Mouse (Mus musculus) MEL (cell line): ENCODE results near the gene Ddx43. TPM values are rescaled to one million over a fixed set of nuclear protein-coding genes. Genes with fewer than 3 reads are reported as not detected.

Source experiments
- DNase-seq: peaks from one replicate; pipeline ENCODE4 v3.0.0; 2011; ENCODE audit warnings: low read depth, low spot score
- H3K27ac ChIP-seq: 2 replicates; pipeline ENCODE4 v1.5.1; 2012; ENCODE audit warnings: low read depth, mild to moderate bottlenecking, control low read depth, low read length, moderate library complexity; ENCODE audit not compliant: control insufficient read depth
- H3K27me3 ChIP-seq, 2 experiments: fragments of 150-350 bp in 1 of 2; sonication (generic) in 1 of 2; 2 replicates each; pipeline ENCODE4 v1.6.1; 2012; ENCODE audit warnings: low read length in 2 of 2, mild to moderate bottlenecking in 2 of 2, improper control_type of control experiment in 1 of 2, moderate library complexity in 1 of 2; ENCODE audit not compliant: insufficient read depth in 2 of 2, control insufficient read depth in 1 of 2
- H3K36me3 ChIP-seq, 2 experiments: 2 replicates each; pipeline ENCODE4 v1.6.1; 2012 to 2014; ENCODE audit warnings: low read length in 2 of 2, improper control_type of control experiment in 1 of 2, inconsistent platforms in 1 of 2, mild to moderate bottlenecking in 1 of 2; ENCODE audit not compliant: insufficient read depth in 2 of 2, control insufficient read depth in 1 of 2
- H3K4me1 ChIP-seq, 2 experiments: fragments of 150-350 bp in 1 of 2; sonication (generic) in 1 of 2; 2 replicates each; pipeline ENCODE4 v1.6.1; 2012; ENCODE audit warnings: low read length in 2 of 2, improper control_type of control experiment in 1 of 2, mild to moderate bottlenecking in 1 of 2; ENCODE audit not compliant: insufficient read depth in 2 of 2, control insufficient read depth in 1 of 2
- H3K4me3 ChIP-seq, 2 experiments: fragments of 150-350 bp in 1 of 2; sonication (generic) in 1 of 2; 2 replicates each; pipeline ENCODE4 v1.5.1; 2012; ENCODE audit warnings: low read depth in 2 of 2, low read length in 2 of 2, mild to moderate bottlenecking in 2 of 2, moderate library complexity in 2 of 2, control low read depth in 1 of 2, improper control_type of control experiment in 1 of 2; ENCODE audit not compliant: control insufficient read depth in 1 of 2, insufficient read depth in 1 of 2
- H3K79me2 ChIP-seq: 2 replicates; pipeline ENCODE4 v1.6.1; 2012; ENCODE audit warnings: mild to moderate bottlenecking, low read length, moderate library complexity; ENCODE audit not compliant: control insufficient read depth, poor library complexity, insufficient read depth
- H3K9ac ChIP-seq: 2 replicates; pipeline ENCODE4 v1.6.1; 2012; ENCODE audit warnings: low read depth, mild to moderate bottlenecking, control low read depth, low read length, moderate library complexity; ENCODE audit not compliant: control insufficient read depth, poor library complexity, severe bottlenecking
- H3K9me3 ChIP-seq: fragments of 150-350 bp; sonication (generic); replicated peaks from 2 replicates; pipeline ENCODE4 v1.6.1; 2012; ENCODE audit warnings: mild to moderate bottlenecking, low read length, improper control_type of control experiment, moderate library complexity; ENCODE audit not compliant: insufficient read depth
- BHLHE40 ChIP-seq: IDR thresholded peaks from 2 replicates; pipeline ENCODE4 v1.6.1; 2012; ENCODE audit warnings: low read depth, mild to moderate bottlenecking, inconsistent platforms, low read length, improper control_type of control experiment, borderline replicate concordance
- CHD1 ChIP-seq: IDR thresholded peaks from 2 replicates; pipeline ENCODE4 v1.6.1; 2012; ENCODE audit warnings: low read depth, mild to moderate bottlenecking, inconsistent platforms, low read length, improper control_type of control experiment
- CHD2 ChIP-seq: IDR thresholded peaks from 2 replicates; pipeline ENCODE4 v1.6.1; 2011; ENCODE audit warnings: low read length, improper control_type of control experiment
- CTCF ChIP-seq, 3 experiments: IDR thresholded peaks in 2 of 3; conservative IDR thresholded peaks in 1 of 3; 2 replicates each; pipeline ENCODE4 v1.5.1; 2011 to 2012; ENCODE audit warnings: low read length in 3 of 3, low read depth in 2 of 3, mild to moderate bottlenecking in 2 of 3, improper control_type of control experiment in 1 of 3, inconsistent platforms in 1 of 3, mixed read lengths in 1 of 3, moderate library complexity in 1 of 3; ENCODE audit not compliant: control insufficient read depth in 1 of 3, insufficient read depth in 1 of 3, poor library complexity in 1 of 3, severe bottlenecking in 1 of 3
- E2F4 ChIP-seq: IDR thresholded peaks from 2 replicates; pipeline ENCODE4 v1.6.1; 2011; ENCODE audit warnings: low read depth, low read length, improper control_type of control experiment, borderline replicate concordance
- EP300 ChIP-seq, 2 experiments: IDR thresholded peaks; 2 replicates each; pipeline ENCODE4 v1.6.1; 2011; ENCODE audit warnings: improper control_type of control experiment in 2 of 2, low read length in 2 of 2, low read depth in 1 of 2, mild to moderate bottlenecking in 1 of 2
- ETS1 ChIP-seq: IDR thresholded peaks from 2 replicates; pipeline ENCODE4 v1.6.1; 2012; ENCODE audit warnings: low read depth, mild to moderate bottlenecking, inconsistent platforms, low read length, improper control_type of control experiment, moderate library complexity
- GATA1 ChIP-seq: IDR thresholded peaks from 2 replicates; pipeline ENCODE4 v1.6.1; 2011; ENCODE audit warnings: low read depth, low read length, improper control_type of control experiment
- JUND ChIP-seq: IDR thresholded peaks from 2 replicates; pipeline ENCODE4 v1.6.1; 2011; ENCODE audit warnings: low read depth, mild to moderate bottlenecking, improper control_type of control experiment, low read length
- MAZ ChIP-seq: IDR thresholded peaks from 2 replicates; pipeline ENCODE4 v1.6.1; 2012; ENCODE audit warnings: low read depth, mild to moderate bottlenecking, inconsistent platforms, low read length, improper control_type of control experiment
- MEF2A ChIP-seq: IDR thresholded peaks from 2 replicates; pipeline ENCODE4 v1.6.1; 2014; ENCODE audit warnings: low read depth, mild to moderate bottlenecking, inconsistent platforms, low read length, improper control_type of control experiment; ENCODE audit not compliant: poor library complexity, insufficient replicate concordance, severe bottlenecking; ENCODE audit errors: extremely low read depth
- MYB ChIP-seq: IDR thresholded peaks from 2 replicates; pipeline ENCODE4 v1.6.1; 2011; ENCODE audit warnings: mild to moderate bottlenecking, low read depth, low read length, improper control_type of control experiment
- MYC ChIP-seq: IDR thresholded peaks from 2 replicates; pipeline ENCODE4 v1.6.1; 2011; ENCODE audit warnings: low read depth, mild to moderate bottlenecking, low read length, improper control_type of control experiment, moderate library complexity
- NRF1 ChIP-seq: IDR thresholded peaks from 2 replicates; pipeline ENCODE4 v1.6.1; 2014; ENCODE audit warnings: low read depth, mild to moderate bottlenecking, inconsistent platforms, low read length, improper control_type of control experiment, moderate library complexity; ENCODE audit not compliant: poor library complexity, insufficient read depth, severe bottlenecking
- POLR2AphosphoS2 ChIP-seq: IDR thresholded peaks from 2 replicates; pipeline ENCODE4 v1.6.1; 2011; ENCODE audit warnings: low read length, improper control_type of control experiment
- POLR2AphosphoS5 ChIP-seq: IDR thresholded peaks from 2 replicates; pipeline ENCODE4 v1.6.1; 2012; ENCODE audit warnings: low read depth, borderline replicate concordance, mild to moderate bottlenecking, inconsistent platforms, low read length, moderate library complexity, mixed read lengths
- RAD21 ChIP-seq: IDR thresholded peaks from 2 replicates; pipeline ENCODE4 v1.6.1; 2011; ENCODE audit warnings: mild to moderate bottlenecking, low read depth, low read length, improper control_type of control experiment
- RCOR1 ChIP-seq: IDR thresholded peaks from 2 replicates; pipeline ENCODE4 v1.6.1; 2012; ENCODE audit warnings: low read depth, mild to moderate bottlenecking, inconsistent platforms, low read length, improper control_type of control experiment
- SIN3A ChIP-seq: IDR thresholded peaks from 2 replicates; pipeline ENCODE4 v1.6.1; 2012; ENCODE audit warnings: low read length, improper control_type of control experiment, inconsistent platforms
- SMC3 ChIP-seq: IDR thresholded peaks from 2 replicates; pipeline ENCODE4 v1.6.1; 2011; ENCODE audit warnings: low read depth, low read length, improper control_type of control experiment
- TAL1 ChIP-seq: IDR thresholded peaks from 2 replicates; pipeline ENCODE4 v1.6.1; 2012; ENCODE audit warnings: mild to moderate bottlenecking, inconsistent platforms, low read length, moderate library complexity, mixed read lengths
- TBP ChIP-seq: IDR thresholded peaks from 2 replicates; pipeline ENCODE4 v1.8.0; 2011; ENCODE audit warnings: low read depth, low read length, improper control_type of control experiment
- TCF12 ChIP-seq: IDR thresholded peaks from 2 replicates; pipeline ENCODE4 v1.6.1; 2014; ENCODE audit warnings: low read depth, mild to moderate bottlenecking, inconsistent platforms, low read length, improper control_type of control experiment, moderate library complexity
- ZKSCAN1 ChIP-seq: IDR thresholded peaks from 2 replicates; pipeline ENCODE4 v1.6.1; 2012; ENCODE audit warnings: low read depth, mild to moderate bottlenecking, inconsistent platforms, low read length, improper control_type of control experiment, moderate library complexity
- ZMIZ1 ChIP-seq: IDR thresholded peaks from 2 replicates; pipeline ENCODE4 v1.6.1; 2012; ENCODE audit warnings: low read depth, mild to moderate bottlenecking, inconsistent platforms, low read length, improper control_type of control experiment, moderate library complexity
- ZNF384 ChIP-seq: IDR thresholded peaks from 2 replicates; pipeline ENCODE4 v1.6.1; 2012; ENCODE audit warnings: low read depth, mild to moderate bottlenecking, inconsistent platforms, low read length, improper control_type of control experiment
- polyA plus RNA-seq, 2 experiments: library from polyadenylated mRNA; stranded (reverse) in 1 of 2; unstranded in 1 of 2; fragments of >175 nt in 1 of 2; fragments of >200 nt in 1 of 2; gene quantifications; 2 replicates each; pipeline versions ENCODE4 v1.2.1 to v1.2.4; 2012; ENCODE audit warnings: low replicate concordance in 2 of 2, low read depth in 1 of 2; ENCODE audit not compliant: insufficient read length in 2 of 2, insufficient read depth in 1 of 2, missing spikeins in 1 of 2
- total RNA-seq: library from RNA; depleted of rRNA; stranded (reverse); fragments of 300-350 nt; gene quantifications from 2 replicates; pipeline ENCODE4 v1.2.3, GENCODE M21; 2012

Gene Ddx43
- total and polyA plus RNA-seq, 3 experiments, result 5.5 to 7.2 TPM; not detected in 1

- no peaks in the 10 kb centered on the region for H3K9me3 ChIP-seq
- no peak overlapping the region for H3K4me3 ChIP-seq
- peaks cover 2% of the 10 kb centered on the region in 2 experiments; a peak in 2 of 4 replicates for H3K27me3 ChIP-seq
Observed at GRCm38 (mm10) chr9:78360484-78360872, 35.1 kb upstream of the Ddx43 start.

GRCm38 (mm10) chr9:78363374-78363773 is 32.2 kb upstream of the Ddx43 start:
- H3K9ac ChIP-seq, result no peak overlapping the region
- peaks cover 2% of the 10 kb centered on the region in 2 experiments; a peak in 2 of 4 replicates for H3K27me3 ChIP-seq
- no peaks in the 10 kb centered on the region for H3K9me3 ChIP-seq
- peaks cover 0 to 2% of the 10 kb centered on the region in 2 experiments; a peak in 2 of 4 replicates for H3K36me3 ChIP-seq
- no peak for TF ChIP-seq SIN3A
- no peak overlapping the region for H3K4me3 ChIP-seq
- H3K27ac ChIP-seq, result no peak overlapping the region
- H3K79me2 ChIP-seq, result no peaks in the 10 kb centered on the region
- no peak for DNase-seq
- H3K4me1 ChIP-seq, result peaks cover 0 to 4% of the 10 kb centered on the region in 2 experiments; a peak in 1 of 4 replicates

More at GRCm38 (mm10) chr9:78360484-78360872, 35.1 kb upstream of the Ddx43 start:
- H3K9ac ChIP-seq, result no peak overlapping the region
- DNase-seq, result no peak
- no peaks in the 10 kb centered on the region for H3K79me2 ChIP-seq
- TF ChIP-seq NRF1 (no peak), SIN3A (no peak), GATA1 (no peak), CHD2 (no peak), EP300 (IDR thresholded peaks at IDR 0.05; ENCODE audit: low read depth in 1 of 2, low read length in 2 of 2) (no peak), JUND (no peak), TBP (no peak), ZKSCAN1 (no peak), SMC3 (no peak), ZNF384 (no peak), MYB (no peak)
- no peaks in the 10 kb centered on the region for H3K36me3 ChIP-seq
- H3K4me1 ChIP-seq, result no peaks in the 10 kb centered on the region
- no peak overlapping the region for H3K27ac ChIP-seq

GRCm38 (mm10) chr9:78364701-78365100 is 30.9 kb upstream of the Ddx43 start:
- DNase-seq, result no peak
- Histone ChIP-seq H3K9me3 (no peaks in the 10 kb centered on the region), H3K36me3 (peaks cover 0 to 2% of the 10 kb centered on the region in 2 experiments; a peak in 2 of 4 replicates), H3K79me2 (no peaks in the 10 kb centered on the region), H3K27ac (no peak overlapping the region), H3K4me3 (no peak overlapping the region), H3K9ac (no peak overlapping the region), H3K4me1 (peaks cover 0 to 4% of the 10 kb centered on the region in 2 experiments; a peak in 1 of 4 replicates), H3K27me3 (peaks cover 2 to 5% of the 10 kb centered on the region in 2 experiments; a peak in 3 of 4 replicates)
- no peak for TF ChIP-seq POLR2AphosphoS2
- no peak for TF ChIP-seq BHLHE40
- TF ChIP-seq MAZ, result no peak
- TF ChIP-seq MYB, result no peak
- TF ChIP-seq ZMIZ1, result no peak
- no peak for TF ChIP-seq CTCF (IDR thresholded peaks at IDR 0.05 in 2 of 3, conservative IDR thresholded peaks at IDR 0.05 in 1 of 3; ENCODE audit: control insufficient read depth in 1 of 3, insufficient read depth in 1 of 3, low read depth in 2 of 3, low read length in 3 of 3, poor library complexity in 1 of 3, severe bottlenecking in 1 of 3)
- TF ChIP-seq POLR2AphosphoS5, result no peak
- no peak for TF ChIP-seq RCOR1
- no peak for TF ChIP-seq MYC
- no peak for TF ChIP-seq ETS1
- TF ChIP-seq MEF2A, result no peak
- no peak for TF ChIP-seq ZKSCAN1
- TF ChIP-seq TAL1, result no peak
- no peak for TF ChIP-seq SMC3
- no peak for TF ChIP-seq E2F4
- TF ChIP-seq TCF12, result no peak
- TF ChIP-seq CHD1, result no peak
- TF ChIP-seq EP300 (IDR thresholded peaks at IDR 0.05; ENCODE audit: low read depth in 1 of 2, low read length in 2 of 2), result no peak
- TF ChIP-seq RAD21, result no peak
